Mouse (Mus musculus) embryonic stem cell, embryonic (primary cell): ENCODE data around the gene Hs6st3.

Source experiments
- CTCF ChIA-PET, 4 experiments: fragments of 300-600 bp in 2 of 4; fragments of 350-600 bp in 2 of 4; sonication (Branson Sonifier 250); formaldehyde crosslinking; loops; one replicate each; lab custom pipeline; 2022; ENCODE audit warnings: inconsistent platforms in 2 of 4; lab: Charles Lee
- POLR2A ChIA-PET, 4 experiments: fragments of 300-600 bp in 2 of 4; fragments of 350-600 bp in 2 of 4; sonication (Branson Sonifier 250); formaldehyde crosslinking; loops; one replicate each; lab custom pipeline; 2022; ENCODE audit warnings: antibody characterized with exemption in 4 of 4, inconsistent platforms in 1 of 4; lab: Charles Lee

Gene Hs6st3

GRCm38 (mm10) chr14:119687885-119688284, 549.7 kb downstream of the Hs6st3 start:
- CTCF ChIA-PET, result no interaction called here
- POLR2A ChIA-PET, result no interaction called here

GRCm38 (mm10) chr14:119699982-119700381, 561.8 kb downstream of the Hs6st3 start:
- POLR2A ChIA-PET, result no interaction called here
- CTCF ChIA-PET, result no interaction called here

GRCm38 (mm10) chr14:119714712-119715111, 576.6 kb downstream of the Hs6st3 start:
- ChIA-PET CTCF (no interaction called here), POLR2A (no interaction called here)

- ChIA-PET POLR2A (no interaction called here), CTCF (no interaction called here)
Measured at GRCm38 (mm10) chr14:119717323-119717722, 579.2 kb downstream of the Hs6st3 start.

- ChIA-PET CTCF (no interaction called here), POLR2A (no interaction called here)
Measured at GRCm38 (mm10) chr14:119725102-119725501, 587.0 kb downstream of the Hs6st3 start.

- POLR2A ChIA-PET, result no interaction called here
- CTCF ChIA-PET, result no interaction called here
Measured at GRCm38 (mm10) chr14:119731436-119732080, 593.4 kb downstream of the Hs6st3 start.

- ChIA-PET CTCF (no interaction called here), POLR2A (no interaction called here)
Measured at GRCm38 (mm10) chr14:119732219-119732618, 594.1 kb downstream of the Hs6st3 start.

- ChIA-PET CTCF (no interaction called here), POLR2A (interaction anchor here in 1 of 4 experiments (0.6 kb wide), 1 partner anchor 109 kb away, joined by 3 read pairs; no protein-coding TSS in a partner anchor)
Measured at GRCm38 (mm10) chr14:119737408-119737961, 599.3 kb downstream of the Hs6st3 start.

- ChIA-PET POLR2A (no interaction called here), CTCF (interaction anchor here in 1 of 4 experiments (0.6 kb wide), 1 partner anchor 115 kb away, joined by 4 read pairs; no protein-coding TSS in a partner anchor)
Measured at GRCm38 (mm10) chr14:119741791-119742190, 603.6 kb downstream of the Hs6st3 start.

GRCm38 (mm10) chr14:119761376-119761775, 623.2 kb downstream of the Hs6st3 start:
- ChIA-PET POLR2A (interaction anchor here in 2 of 4 experiments (0.6 kb wide), 2 partner anchors 10 to 1676 kb away, joined by 3 to 5 read pairs; no protein-coding TSS in a partner anchor), CTCF (no interaction called here)

GRCm38 (mm10) chr14:119772040-119772439, 633.9 kb downstream of the Hs6st3 start:
- CTCF ChIA-PET, result no interaction called here
- POLR2A ChIA-PET, result no interaction called here

- POLR2A ChIA-PET, result no interaction called here
- CTCF ChIA-PET, result no interaction called here
Measured at GRCm38 (mm10) chr14:119776261-119776660, 638.1 kb downstream of the Hs6st3 start.

GRCm38 (mm10) chr14:119779982-119780588, 641.9 kb downstream of the Hs6st3 start:
- CTCF ChIA-PET, result no interaction called here
- POLR2A ChIA-PET, result no interaction called here

GRCm38 (mm10) chr14:119781111-119781510, 643.0 kb downstream of the Hs6st3 start:
- ChIA-PET CTCF (interaction anchor here in 1 of 4 experiments (0.6 kb wide), 1 partner anchor 506 kb away, joined by 5 read pairs; no protein-coding TSS in a partner anchor), POLR2A (interaction anchor here in 1 of 4 experiments (0.6 kb wide), 1 partner anchor 20 kb away, joined by 8 read pairs; no protein-coding TSS in a partner anchor)

- CTCF ChIA-PET, result interaction anchor here in 1 of 4 experiments (0.5 kb wide), 1 partner anchor 207 kb away, joined by 4 read pairs; no protein-coding TSS in a partner anchor
- POLR2A ChIA-PET, result no interaction called here
Measured at GRCm38 (mm10) chr14:119789457-119789856, 651.3 kb downstream of the Hs6st3 start.

- CTCF ChIA-PET, result no interaction called here
- POLR2A ChIA-PET, result interaction anchor here in 1 of 4 experiments (0.7 kb wide), 1 partner anchor 16 kb away, joined by 3 read pairs; no protein-coding TSS in a partner anchor
Measured at GRCm38 (mm10) chr14:119797172-119797850, 659.2 kb downstream of the Hs6st3 start.

GRCm38 (mm10) chr14:119798561-119798960, 660.4 kb downstream of the Hs6st3 start:
- CTCF ChIA-PET, result interaction anchor here in 1 of 4 experiments (0.6 kb wide), 1 partner anchor 699 kb away, joined by 3 read pairs; no protein-coding TSS in a partner anchor
- POLR2A ChIA-PET, result no interaction called here

- POLR2A ChIA-PET, result interaction anchor here in 1 of 4 experiments (0.7 kb wide), 1 partner anchor 20 kb away, joined by 8 read pairs; no protein-coding TSS in a partner anchor
- CTCF ChIA-PET, result no interaction called here
Measured at GRCm38 (mm10) chr14:119800856-119801255, 662.7 kb downstream of the Hs6st3 start.

GRCm38 (mm10) chr14:119813898-119814297, 675.8 kb downstream of the Hs6st3 start:
- CTCF ChIA-PET, result no interaction called here

More at GRCm38 (mm10) chr14:119813898-119814297, 675.8 kb downstream of the Hs6st3 start:
- POLR2A ChIA-PET, result interaction anchor here in 1 of 4 experiments (0.6 to 0.7 kb wide), 2 partner anchors 17 to 251 kb away, joined by 3 read pairs; no protein-coding TSS in a partner anchor
